Mouse (Mus musculus) intestine, embryonic 15.5 days (tissue): Measurements from ENCODE around the gene Lrrc46. TPM values are rescaled to one million over a fixed set of nuclear protein-coding genes. Genes with fewer than 3 reads are reported as not detected.

ENCODE experiments used
- ATAC-seq: fragments of 200-750 bp; cut with Nextera tagmentation; 2 replicates; pipeline ENCODE4 v1.8.0; 2017; ENCODE audit warnings: moderate TSS enrichment, moderate library complexity
- H3K27ac ChIP-seq: fragments of 300-500 bp; sonication (generic); 2 replicates; pipeline ENCODE4 v1.5.1; 2015; ENCODE audit warnings: mild to moderate bottlenecking, inconsistent platforms
- H3K27me3 ChIP-seq: fragments of 300-500 bp; sonication (generic); replicated peaks from 2 replicates; pipeline ENCODE4 v1.6.1; 2015; ENCODE audit warnings: inconsistent platforms
- H3K36me3 ChIP-seq: fragments of 300-500 bp; sonication (generic); 2 replicates; pipeline ENCODE4 v1.6.1; 2015; ENCODE audit warnings: inconsistent platforms
- H3K4me1 ChIP-seq: fragments of 300-500 bp; sonication (generic); replicated peaks from 2 replicates; pipeline ENCODE4 v1.6.1; 2015; ENCODE audit warnings: inconsistent platforms
- H3K4me2 ChIP-seq: fragments of 300-500 bp; sonication (generic); replicated peaks from 2 replicates; pipeline ENCODE4 v1.6.1; 2015; ENCODE audit warnings: mild to moderate bottlenecking, inconsistent platforms
- H3K4me3 ChIP-seq: fragments of 300-500 bp; sonication (generic); replicated peaks from 2 replicates; pipeline ENCODE4 v1.5.1; 2015; ENCODE audit warnings: inconsistent platforms
- H3K9ac ChIP-seq: fragments of 300-500 bp; sonication (generic); 2 replicates; pipeline ENCODE4 v1.6.1; 2015; ENCODE audit warnings: inconsistent platforms
- H3K9me3 ChIP-seq: fragments of 300-500 bp; sonication (generic); 2 replicates; pipeline ENCODE4 v1.6.1; 2016; ENCODE audit warnings: inconsistent platforms
- WGBS: fragments of 180-500 bp; shearing (Covaris S2); methylation state at CpG from one replicate; pipeline ENCODE4 v1.1.7; 2015; 5-methylcytosine and 5-hydroxymethylcytosine counted together
- polyA plus RNA-seq: library from polyadenylated mRNA; unstranded; fragments of >200 nt; fragmentation: Nextera tagmentation; extraction: Ambion mirVana; gene quantifications from 2 replicates; pipeline ENCODE4 v1.2.1, GENCODE M21; 2015

Lrrc46 gene
- polyA plus RNA-seq, 1 experiment from 2014 or later, result 0.45 TPM

- H3K9ac ChIP-seq, result no peak overlapping the region
- no peak for ATAC-seq
- H3K27ac ChIP-seq, result no peak overlapping the region
- no peak overlapping the region for H3K4me3 ChIP-seq
- peaks cover 24% of the 10 kb centered on the region; the same call in 1 of the 2 replicates for H3K36me3 ChIP-seq
- H3K9me3 ChIP-seq, result no peaks in the 10 kb centered on the region
- no peak overlapping the region for H3K4me2 ChIP-seq
- 82% methylated on average over 7 of the region's 7 CpGs for WGBS
- H3K4me1 ChIP-seq, result peaks cover 13% of the 10 kb centered on the region
- H3K27me3 ChIP-seq, result no peaks in the 10 kb centered on the region
Measured at GRCm38 (mm10) chr11:97045861-97046260, 4.7 kb upstream of the Lrrc46 start.

GRCm38 (mm10) chr11:97044902-97045301, 3.7 kb upstream of the Lrrc46 start:
- peaks cover 8% of the 10 kb centered on the region for H3K4me1 ChIP-seq
- WGBS, result 95% methylated on average over 8 of the region's 8 CpGs
- H3K4me3 ChIP-seq, result no peak overlapping the region
- H3K27ac ChIP-seq, result no peak overlapping the region
- H3K9me3 ChIP-seq, result no peaks in the 10 kb centered on the region
- peaks cover 24% of the 10 kb centered on the region; the same call in 1 of the 2 replicates for H3K36me3 ChIP-seq
- H3K9ac ChIP-seq, result no peak overlapping the region
- ATAC-seq, result no peak
- H3K4me2 ChIP-seq, result no peak overlapping the region
- no peaks in the 10 kb centered on the region for H3K27me3 ChIP-seq

GRCm38 (mm10) chr11:97040301-97041021, 746 bp downstream of the Lrrc46 start:
- Histone ChIP-seq H3K9ac (no peak overlapping the region), H3K4me1 (peaks cover 8% of the 10 kb centered on the region)

GRCm38 (mm10) chr11:97038881-97039280, 2.3 kb downstream of the Lrrc46 start:
- Histone ChIP-seq H3K36me3 (no peaks in the 10 kb centered on the region), H3K4me1 (peaks cover 8% of the 10 kb centered on the region), H3K27me3 (no peaks in the 10 kb centered on the region), H3K4me3 (no peak overlapping the region), H3K4me2 (no peak overlapping the region), H3K9ac (no peak overlapping the region), H3K9me3 (no peaks in the 10 kb centered on the region), H3K27ac (no peak overlapping the region)
- WGBS, result 65% methylated on average over 7 of the region's 7 CpGs
- ATAC-seq, result no peak

More at GRCm38 (mm10) chr11:97040301-97041021, 746 bp downstream of the Lrrc46 start:
- Histone ChIP-seq H3K36me3 (peaks cover 4% of the 10 kb centered on the region; the same call in 1 of the 2 replicates), H3K27ac (no peak overlapping the region), H3K27me3 (no peaks in the 10 kb centered on the region), H3K4me2 (peak overlapping the region; percentile 90), H3K4me3 (peak overlapping the region; percentile 63), H3K9me3 (no peaks in the 10 kb centered on the region)
- ATAC-seq, result no peak
- 42% methylated on average over 12 of the region's 12 CpGs for WGBS

GRCm38 (mm10) chr11:97036141-97036540, 5.1 kb downstream of the Lrrc46 start:
- Histone ChIP-seq H3K27ac (no peak overlapping the region), H3K4me1 (peaks cover 2% of the 10 kb centered on the region; the same call in 1 of the 2 replicates), H3K9me3 (no peaks in the 10 kb centered on the region), H3K27me3 (no peaks in the 10 kb centered on the region), H3K36me3 (peaks cover 3% of the 10 kb centered on the region; the same call in 1 of the 2 replicates), H3K9ac (no peak overlapping the region), H3K4me3 (no peak overlapping the region), H3K4me2 (no peak overlapping the region)
- ATAC-seq, result no peak
- WGBS, result 79% methylated on average over 5 of the region's 5 CpGs

GRCm38 (mm10) chr11:97033781-97034180, 7.4 kb downstream of the Lrrc46 start:
- Histone ChIP-seq H3K9me3 (no peaks in the 10 kb centered on the region), H3K27ac (no peak overlapping the region), H3K27me3 (no peaks in the 10 kb centered on the region), H3K36me3 (peaks cover 3% of the 10 kb centered on the region; the same call in 1 of the 2 replicates), H3K4me3 (no peak overlapping the region), H3K4me1 (peaks cover 9% of the 10 kb centered on the region), H3K4me2 (no peak overlapping the region), H3K9ac (no peak overlapping the region)
- no peak for ATAC-seq
- WGBS, result 85% methylated on average over 4 of the region's 4 CpGs

GRCm38 (mm10) chr11:97032499-97032898, 8.7 kb downstream of the Lrrc46 start:
- Histone ChIP-seq H3K27me3 (no peaks in the 10 kb centered on the region), H3K27ac (no peak overlapping the region), H3K4me3 (no peak overlapping the region), H3K4me2 (no peak overlapping the region), H3K9ac (no peak overlapping the region), H3K36me3 (peaks cover 3% of the 10 kb centered on the region; the same call in 1 of the 2 replicates), H3K4me1 (peaks cover 9% of the 10 kb centered on the region), H3K9me3 (no peaks in the 10 kb centered on the region)
- ATAC-seq, result no peak
- 90% methylated on average over 4 of the region's 4 CpGs for WGBS

- Histone ChIP-seq H3K4me2 (no peak overlapping the region), H3K27me3 (no peaks in the 10 kb centered on the region), H3K4me3 (no peak overlapping the region), H3K36me3 (peaks cover 3% of the 10 kb centered on the region; the same call in 1 of the 2 replicates), H3K9ac (no peak overlapping the region), H3K4me1 (peaks cover 9% of the 10 kb centered on the region), H3K27ac (no peak overlapping the region), H3K9me3 (no peaks in the 10 kb centered on the region)
- ATAC-seq, result no peak
- WGBS, result 77% methylated on average over 12 of the region's 12 CpGs
Measured at GRCm38 (mm10) chr11:97031977-97032376, 9.2 kb downstream of the Lrrc46 start.

- H3K4me3 ChIP-seq, result peak overlapping the region; percentile 68
- no peaks in the 10 kb centered on the region for H3K27me3 ChIP-seq
- peak overlapping the region; percentile 89 for H3K4me2 ChIP-seq
- peak overlapping the region; percentile 71; the same call in 1 of the 2 replicates for H3K27ac ChIP-seq
- peak; percentile 12 for ATAC-seq
- H3K36me3 ChIP-seq, result peaks cover 3% of the 10 kb centered on the region; the same call in 1 of the 2 replicates
- peaks cover 15% of the 10 kb centered on the region for H3K4me1 ChIP-seq
- H3K9ac ChIP-seq, result peak overlapping the region; percentile 71
- 16% methylated on average over 15 of the region's 15 CpGs for WGBS
- no peaks in the 10 kb centered on the region for H3K9me3 ChIP-seq
Measured at GRCm38 (mm10) chr11:97030426-97030825, 10.8 kb downstream of the Lrrc46 start.

- Histone ChIP-seq H3K27me3 (no peaks in the 10 kb centered on the region), H3K27ac (peak within 1 kb of the TSS; percentile 71), H3K4me1 (peaks cover 17% of the 10 kb centered on the region), H3K36me3 (peaks cover 3% of the 10 kb centered on the region; the same call in 1 of the 2 replicates), H3K4me3 (peak within 1 kb of the TSS; percentile 68), H3K4me2 (peak within 1 kb of the TSS; percentile 89), H3K9ac (peak within 1 kb of the TSS; percentile 71), H3K9me3 (no peaks in the 10 kb centered on the region)
- ATAC-seq, result peak; percentile 86
- 2% methylated on average over 25 of the region's 25 CpGs for WGBS
Measured at GRCm38 (mm10) chr11:97029686-97030417, 11.4 kb downstream of the Lrrc46 start, which contains the start of gene Scrn2. TSS of gene Scrn2 (plus strand) at chr11:97029938.

GRCm38 (mm10) chr11:97025721-97026344, 15.4 kb downstream of the Lrrc46 start:
- Histone ChIP-seq H3K4me1 (peaks cover 32% of the 10 kb centered on the region), H3K27ac (peak overlapping the region; percentile 74), H3K36me3 (no peaks in the 10 kb centered on the region), H3K27me3 (peaks cover 35% of the 10 kb centered on the region), H3K9ac (peak overlapping the region; percentile 43), H3K4me3 (peak overlapping the region; percentile 26), H3K9me3 (no peaks in the 10 kb centered on the region), H3K4me2 (peak overlapping the region; percentile 63)
- peak; percentile 41 for ATAC-seq
- 5% methylated on average over 17 of the region's 17 CpGs for WGBS

- Histone ChIP-seq H3K27me3 (peaks cover 43% of the 10 kb centered on the region), H3K36me3 (no peaks in the 10 kb centered on the region), H3K9me3 (no peaks in the 10 kb centered on the region), H3K9ac (no peak overlapping the region), H3K4me1 (peaks cover 24% of the 10 kb centered on the region), H3K27ac (no peak overlapping the region), H3K4me2 (no peak overlapping the region), H3K4me3 (no peak overlapping the region)
- ATAC-seq, result no peak
- WGBS, result 55% methylated on average over 10 of the region's 10 CpGs
Measured at GRCm38 (mm10) chr11:97024977-97025376, 16.2 kb downstream of the Lrrc46 start.
